Mouse (Mus musculus) subcutaneous adipose tissue, adult 2 months (tissue): ENCODE measurements around the gene Gm9945. TPM values are rescaled to one million over a fixed set of nuclear protein-coding genes. Genes with fewer than 3 reads are reported as not detected.

Experiments used
- polyA plus RNA-seq: library from polyadenylated mRNA; depleted of rRNA; stranded (reverse); fragments of >200 nt; gene quantifications from 2 replicates; pipeline ENCODE4 v1.2.3, GENCODE M21; 2012; ENCODE audit warnings: low replicate concordance; rRNA removed

Gene Gm9945
- not detected in 2 replicates for polyA plus RNA-seq

GRCm38 (mm10) chr11:53479783-53480301, at the start of gene Gm9945, which contains the start of gene Sowaha:
TSS of gene Gm9945 (plus strand) at chr11:53480166.
TSS of gene Sowaha (minus strand) at chr11:53480274.

GRCm38 (mm10) chr11:53430670-53431346, 49.2 kb upstream of the Gm9945 start, which contains the start of the genes Uqcrq and Gdf9:
TSS of gene Uqcrq (minus strand) at chr11:53430831.
TSS of gene Gdf9 (plus strand) at chr11:53431023.

GRCm38 (mm10) chr11:53456474-53457371, 23.2 kb upstream of the Gm9945 start, which contains the start of the genes Gm10447 and Shroom1:
TSS of gene Gm10447 (minus strand) at chr11:53457110.
TSS of gene Shroom1 (plus strand) at chr11:53457205.

GRCm38 (mm10) chr11:53469968-53470695, 9.8 kb upstream of the Gm9945 start, which contains the start of gene Gm9837:
TSS of gene Gm9837 (minus strand) at chr11:53470479.

GRCm38 (mm10) chr11:53519207-53520121, 39.5 kb downstream of the Gm9945 start, which contains the start of gene Sept8:
TSS of gene Sept8 (plus strand) at chr11:53519257.

Other genes starting within 250 kb of the Gm9945 start
- gene Hspa4, start 179.7 kb upstream of the Gm9945 start, polyA plus RNA-seq, result 19.4 and 38.8 TPM in 2 replicates
- gene Zcchc10, start 155.5 kb upstream of the Gm9945 start, polyA plus RNA-seq, result 5.2 and 7.5 TPM in 2 replicates
- 21.2 and 31.1 TPM in 2 replicates for gene Aff4, start 129.3 kb upstream of the Gm9945 start, polyA plus RNA-seq
- not detected in 2 replicates for gene Leap2, start 57.0 kb upstream of the Gm9945 start, polyA plus RNA-seq
- gene Uqcrq, start 49.3 kb upstream of the Gm9945 start, polyA plus RNA-seq, result 509 and 856 TPM in 2 replicates
- gene Gdf9, start 49.1 kb upstream of the Gm9945 start, polyA plus RNA-seq, result 1.6 and 2.8 TPM in 2 replicates
- 0.24 and 0.32 TPM in 2 replicates for gene Gm10447, start 23.1 kb upstream of the Gm9945 start, polyA plus RNA-seq
- gene Shroom1, start 23.0 kb upstream of the Gm9945 start, polyA plus RNA-seq, result 1.9 and 4.1 TPM in 2 replicates
- not detected in 2 replicates for gene Gm9837, start 9.7 kb upstream of the Gm9945 start, polyA plus RNA-seq
- gene Sowaha, start 108 bp downstream of the Gm9945 start, polyA plus RNA-seq, result 0.03 and 0.07 TPM in 2 replicates
- gene Sept8, start 39.1 kb downstream of the Gm9945 start, polyA plus RNA-seq, result 43.8 and 66.7 TPM in 2 replicates
- 7.4 and 13.9 TPM in 2 replicates for gene Kif3a, start 87.2 kb downstream of the Gm9945 start, polyA plus RNA-seq
- 0.33 and 0.75 TPM in 2 replicates for gene Il4, start 138.5 kb downstream of the Gm9945 start, polyA plus RNA-seq
- gene Il13, start 154.5 kb downstream of the Gm9945 start, polyA plus RNA-seq, result 0.69 TPM in 1 of 2 replicates, not detected in the other
- 8.4 and 11.4 TPM in 2 replicates for gene Rad50, start 227.2 kb downstream of the Gm9945 start, polyA plus RNA-seq
- gene Il5, start 240.6 kb downstream of the Gm9945 start, polyA plus RNA-seq, result 0.11 TPM in 1 of 2 replicates, not detected in the other